Mouse (Mus musculus): ENCODE measurements around the gene Eid3.

DNA sequence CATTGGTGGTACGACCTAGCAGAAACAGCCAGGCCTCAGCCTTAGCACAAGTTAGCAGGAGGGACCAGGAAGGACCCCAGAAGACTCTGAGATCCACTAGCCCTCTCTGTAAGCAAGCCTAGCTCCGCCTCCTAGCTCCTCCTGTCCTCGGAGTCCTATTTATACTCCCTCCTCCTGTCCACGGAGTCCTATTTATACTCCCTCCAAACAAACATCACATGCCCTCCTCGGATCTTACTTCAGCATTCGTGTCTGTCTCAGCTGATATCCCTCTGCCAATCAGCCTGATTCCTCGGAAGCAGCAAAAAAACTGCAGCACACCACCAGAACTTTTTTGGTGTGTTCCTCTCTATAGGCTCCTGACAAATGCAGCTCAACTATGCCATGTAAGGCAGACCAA, 32.5 kb downstream of the Eid3 start:
- TF ChIP-seq MAFK (IDR thresholded peaks at IDR 0.05; ENCODE audit: insufficient read depth, low read depth, low read length) = no peak
- no peak for TF ChIP-seq ZNF384 (IDR thresholded peaks at IDR 0.05; ENCODE audit: low read depth, low read length)
- TF ChIP-seq CHD2 (IDR thresholded peaks at IDR 0.05; ENCODE audit: low read depth, low read length) = no peak
- TF ChIP-seq ZC3H11A (IDR thresholded peaks at IDR 0.05; ENCODE audit: borderline replicate concordance, low read depth, low read length) = no peak
